24 mouse cellular contexts compared by ENCODE assay signal in genomic region chr8:106646153-106646552, GRCm38 (mm10). TPM values are rescaled to one million over a fixed set of nuclear protein-coding genes. Genes with fewer than 3 reads are reported as not detected.
DNase-seq lines count a peak whose midpoint lies in the region; ATAC-seq and TF ChIP-seq lines count a peak whose summit lies in the region.
"Had no signal": no experiment of that assay in that cellular context is flagged by ENCODE, and none has a peak within 500 bp of the region (broad histone marks: within the 10 kb centered on the region; RNA-seq: fewer than 3 reads in every experiment).

No protein-coding gene starts in this region.

- no peak for DNase-seq in lung, postnatal 25 days (ENCODE audit: low spot score)
- no peak for DNase-seq in cerebellum, adult 18-20 months
- DNase-seq in T-cell, adult 2 months (ENCODE audit: low spot score), result no peak
- DNase-seq: adrenal gland, adult 8-10 months; cerebellum, adult 9-10 months; gastrocnemius, postnatal 10 days; heart, postnatal 10 days; kidney, adult 8-10 months; kidney, postnatal 4 days; thymus, adult 2 months; thymus, postnatal 4 days had no signal

- ATAC-seq in lung, embryonic 16.5 days (ENCODE audit: low read depth), result peak; percentile 41
- no peak for ATAC-seq in embryonic facial prominence, embryonic 15.5 days (ENCODE audit: insufficient number of reproducible peaks, low FRiP score, low TSS enrichment, low read depth)
- no peak for ATAC-seq in megakaryocyte, adult 5-6 weeks (ENCODE audit: poor library complexity, severe bottlenecking)
- ATAC-seq: CD4-positive, CD25-positive, alpha-beta regulatory T cell, adult 4 months; forebrain, embryonic 13.5 days had no signal

- H3K4me2 ChIP-seq in lung, embryonic 16.5 days (ENCODE audit: low read depth, low read length), result no peak overlapping the region
- H3K4me2 ChIP-seq in embryonic facial prominence, embryonic 15.5 days (replicated peaks), result no peak overlapping the region
- H3K4me2 ChIP-seq: forebrain, embryonic 13.5 days; heart, embryonic 13.5 days; hindbrain, embryonic 14.5 days; limb, embryonic 13.5 days; liver, embryonic 11.5 days; midbrain, embryonic 11.5 days; neural tube, embryonic 13.5 days had no signal

- no peak overlapping the region for H3K4me3 ChIP-seq in lung, embryonic 16.5 days (ENCODE audit: low read length)
- no peak overlapping the region for H3K4me3 ChIP-seq in embryonic facial prominence, embryonic 15.5 days (replicated peaks)
- H3K4me3 ChIP-seq in small intestine, adult 2 months (ENCODE audit: low read depth, low read length), result no peak overlapping the region
- H3K4me3 ChIP-seq: forebrain, embryonic 13.5 days; heart, embryonic 13.5 days; limb, embryonic 13.5 days; neural tube, embryonic 13.5 days had no signal

- WGBS in lung, embryonic 16.5 days, result 60% methylated on average over 2 of the region's 2 CpGs
- 89% methylated on average over 2 of the region's 2 CpGs for WGBS in embryonic facial prominence, embryonic 15.5 days
- WGBS in small intestine, adult 2 months, result 17% methylated on average over 2 of the region's 2 CpGs

- peaks cover 4% of the 10 kb centered on the region for H3K36me3 ChIP-seq in lung, embryonic 16.5 days (ENCODE audit: control insufficient read depth, insufficient read depth, low read length)
- H3K36me3 ChIP-seq in embryonic facial prominence, embryonic 15.5 days, result no peaks in the 10 kb centered on the region
- H3K36me3 ChIP-seq in small intestine, adult 2 months (ENCODE audit: control insufficient read depth, insufficient read depth, low read length), result peaks cover 20% of the 10 kb centered on the region
- H3K36me3 ChIP-seq: heart, embryonic 13.5 days; limb, embryonic 13.5 days; neural tube, embryonic 13.5 days had no signal

- peaks cover 10% of the 10 kb centered on the region for H3K4me1 ChIP-seq in lung, embryonic 16.5 days (replicated peaks; ENCODE audit: control insufficient read depth, insufficient read depth, low read length)
- H3K4me1 ChIP-seq in embryonic facial prominence, embryonic 15.5 days, result peaks cover 13% of the 10 kb centered on the region
- H3K4me1 ChIP-seq in small intestine, adult 2 months (ENCODE audit: control insufficient read depth, insufficient read depth, insufficient read length, low read length), result peaks cover 37% of the 10 kb centered on the region; the same call in 1 of the 2 replicates
- H3K4me1 ChIP-seq: forebrain, embryonic 13.5 days; limb, embryonic 13.5 days; neural tube, embryonic 13.5 days had no signal

- H3K27me3 ChIP-seq in lung, embryonic 16.5 days (ENCODE audit: control insufficient read depth, insufficient read depth, low read depth, low read length), result no peaks in the 10 kb centered on the region
- no peaks in the 10 kb centered on the region for H3K27me3 ChIP-seq in embryonic facial prominence, embryonic 15.5 days
- H3K27me3 ChIP-seq in small intestine, adult 2 months (ENCODE audit: control insufficient read depth, insufficient read depth, low read length), result no peaks in the 10 kb centered on the region
- H3K27me3 ChIP-seq: forebrain, embryonic 13.5 days; heart, embryonic 13.5 days; limb, embryonic 13.5 days; neural tube, embryonic 13.5 days had no signal

- TF ChIP-seq POLR2A in small intestine, adult 2 months (IDR thresholded peaks at IDR 0.05; ENCODE audit: low read depth, low read length), result no peak

- peak overlapping the region; percentile 94 for H3K27ac ChIP-seq in lung, embryonic 16.5 days (ENCODE audit: low read length)
- peak overlapping the region; percentile 81 for H3K27ac ChIP-seq in embryonic facial prominence, embryonic 15.5 days (replicated peaks)
- 0 out of 2 replicates have a peak overlapping the region, but pooled peaks have one; percentile 9 for H3K27ac ChIP-seq in small intestine, adult 2 months (ENCODE audit: insufficient read depth, low read depth, low read length)
- H3K27ac ChIP-seq: forebrain, embryonic 13.5 days; heart, embryonic 13.5 days; hindbrain, embryonic 14.5 days; kidney, postnatal 0 days; limb, embryonic 13.5 days; neural tube, embryonic 13.5 days had no signal

- H3K9ac ChIP-seq in lung, embryonic 16.5 days (ENCODE audit: low read length), result no peak overlapping the region
- no peak overlapping the region for H3K9ac ChIP-seq in embryonic facial prominence, embryonic 15.5 days
- H3K9ac ChIP-seq: forebrain, embryonic 13.5 days; heart, embryonic 13.5 days; hindbrain, embryonic 14.5 days; limb, embryonic 13.5 days; neural tube, embryonic 13.5 days had no signal

- TF ChIP-seq CTCF in small intestine, adult 2 months (IDR thresholded peaks at IDR 0.05; ENCODE audit: extremely low read depth, insufficient read length, insufficient replicate concordance, low read depth, low read length), result no peak

- no peaks in the 10 kb centered on the region for H3K9me3 ChIP-seq in lung, embryonic 16.5 days (ENCODE audit: control insufficient read depth, low read length)
- H3K9me3 ChIP-seq in embryonic facial prominence, embryonic 15.5 days (replicated peaks), result no peaks in the 10 kb centered on the region
- H3K9me3 ChIP-seq: forebrain, embryonic 13.5 days; heart, embryonic 13.5 days; limb, embryonic 13.5 days; neural tube, embryonic 13.5 days had no signal

RNA-seq across cellular contexts. Expression of gene Tango6, which starts 36.7 kb away (rescaled TPM):
- 10.2 and 10.5 TPM in 2 replicates for polyA plus RNA-seq in lung, embryonic 16.5 days (2015; fragmentation: Nextera tagmentation; extraction: Ambion mirVana)
- 8.1 and 8.9 TPM in 2 replicates for polyA plus RNA-seq in embryonic facial prominence, embryonic 15.5 days (2015; fragmentation: Nextera tagmentation; extraction: Ambion mirVana)
- 1.2 and 2.1 TPM in 2 replicates for polyA plus RNA-seq in small intestine, adult 2 months (2012; rRNA removed)
- 2.5 and 3.5 TPM in 2 replicates for total RNA-seq in megakaryocyte, adult 5-6 weeks (2015)
- total RNA-seq in megakaryocyte, adult 5-6 weeks (2017), result 3.6 and 6.1 TPM in 2 replicates

RNA-seq across cellular contexts. Expression of gene Cdh1, which starts 43.0 kb away (rescaled TPM):
- 157 and 162 TPM in 2 replicates for polyA plus RNA-seq in lung, embryonic 16.5 days (2015; fragmentation: Nextera tagmentation; extraction: Ambion mirVana)
- polyA plus RNA-seq in embryonic facial prominence, embryonic 15.5 days (2015; fragmentation: Nextera tagmentation; extraction: Ambion mirVana), result 60.8 and 72.0 TPM in 2 replicates
- polyA plus RNA-seq in small intestine, adult 2 months (2012; rRNA removed), result 88.3 and 234 TPM in 2 replicates
- total RNA-seq in megakaryocyte, adult 5-6 weeks (2015), result 6.2 and 8.0 TPM in 2 replicates
- total RNA-seq in megakaryocyte, adult 5-6 weeks (2017), result 5.2 and 7.0 TPM in 2 replicates

Comparison
In these comparisons a context has a peak if more than half of its experiments do, and no peak if none do; other contexts are left out.
1. H3K27ac ChIP-seq: peak in every context shown above with its lines; median percentile 94 in lung, embryonic 16.5 days; 81 in embryonic facial prominence, embryonic 15.5 days; 9 in small intestine, adult 2 months.